Mouse (Mus musculus) lung, postnatal 0 days (tissue): ENCODE results near the gene Adcy9.

Source experiments
- CTCF ChIP-seq: IDR thresholded peaks from 2 replicates; pipeline ENCODE4 v1.5.1; 2016; ENCODE audit warnings: antibody characterized with exemption, mild to moderate bottlenecking
- EP300 ChIP-seq: IDR thresholded peaks from 2 replicates; pipeline ENCODE4 v1.6.1; 2016; ENCODE audit warnings: antibody characterized with exemption, mild to moderate bottlenecking, control low read depth

- TF ChIP-seq CTCF, result no peak
- no peak for TF ChIP-seq EP300
Measured at GRCm38 (mm10) chr16:4444378-4444777, 24.1 kb upstream of the Adcy9 start.
